Comparison of ENCODE assay signal across 8 mouse cellular contexts in genomic region chr14:32309876-32310275, GRCm38 (mm10). TPM values are rescaled to one million over a fixed set of nuclear protein-coding genes. Genes with fewer than 3 reads are reported as not detected.
DNase-seq lines count a peak whose midpoint lies in the region; ATAC-seq and TF ChIP-seq lines count a peak whose summit lies in the region.

No protein-coding gene starts in this region.

- H3K27me3 ChIP-seq in lung, postnatal 0 days (replicated peaks; ENCODE audit: insufficient read depth, low read length), result no peaks in the 10 kb centered on the region

- H3K36me3 ChIP-seq in lung, postnatal 0 days (ENCODE audit: insufficient read depth, low read length), result no peaks in the 10 kb centered on the region

- no peak overlapping the region for H3K27ac ChIP-seq in gastrocnemius, adult 2 months
- no peak overlapping the region for H3K27ac ChIP-seq in lung, postnatal 0 days (ENCODE audit: low read length)

- no peak for TF ChIP-seq EP300 in lung, postnatal 0 days (IDR thresholded peaks at IDR 0.05)

- ATAC-seq in lung, postnatal 0 days, result no peak

- WGBS in lung, postnatal 0 days, result 43% methylated on average over 7 of the region's 8 CpGs

- DNase-seq in gastrocnemius, adult 2 months, result no peak
- no peak for DNase-seq in gastrocnemius, postnatal 36 days
- peak; percentile 52 for DNase-seq in R1 (ENCODE audit: low read depth, low spot score)
- peak; percentile 84 to 91 for DNase-seq in cerebellum, postnatal 25 days
- peak; percentile 50 to 58 for DNase-seq in heart, postnatal 10 days
- DNase-seq in kidney, postnatal 4 days, result peak; percentile 74 to 76
- peak; percentile 7 for DNase-seq in lung, postnatal 0 days (ENCODE audit: low spot score)
- DNase-seq in right cerebral cortex, postnatal 4 days, result peak; percentile 61

- H3K4me3 ChIP-seq in gastrocnemius, adult 2 months, result no peak overlapping the region
- no peak overlapping the region for H3K4me3 ChIP-seq in lung, postnatal 0 days (ENCODE audit: low read depth, low read length)

- no peaks in the 10 kb centered on the region for H3K9me3 ChIP-seq in lung, postnatal 0 days (ENCODE audit: low read length)

- H3K4me2 ChIP-seq in lung, postnatal 0 days (replicated peaks; ENCODE audit: low read depth, low read length), result no peak overlapping the region

- no peak overlapping the region for H3K9ac ChIP-seq in lung, postnatal 0 days (replicated peaks; ENCODE audit: low read depth)

- H3K4me1 ChIP-seq in lung, postnatal 0 days (ENCODE audit: insufficient read depth, low read depth, low read length), result no peaks in the 10 kb centered on the region

- TF ChIP-seq CTCF in gastrocnemius, adult 2 months (IDR thresholded peaks at IDR 0.05), result peak; percentile 49
- peak; percentile 67 for TF ChIP-seq CTCF in lung, postnatal 0 days (IDR thresholded peaks at IDR 0.05)

- intact Hi-C loops in gastrocnemius, adult 2 months (cut with DNase I), result no loop called here
- intact Hi-C loops in gastrocnemius, postnatal 36 days (cut with DNase I), result no loop called here
- intact Hi-C loops in heart, postnatal 10 days (cut with DNase I), result loop anchor here (5.0 kb wide), 1 partner anchor 162 kb away; no protein-coding TSS in a partner anchor

RNA-seq across cellular contexts. Expression of gene Ogdhl, which starts 11.9 kb away (rescaled TPM):
- total RNA-seq in gastrocnemius, adult 2 months (2021), result under 1 TPM; 0.48 to 0.61 TPM
- under 1 TPM; 0.42 to 0.89 TPM for total RNA-seq in gastrocnemius, postnatal 36 days (2021)
- total RNA-seq in heart, postnatal 10 days (2021), result 10 to 100 TPM; 13.3 to 14.2 TPM
- polyA plus RNA-seq in lung, postnatal 0 days (2015; fragmentation: Nextera tagmentation; extraction: Ambion mirVana), result 1.1 and 1.2 TPM in 2 replicates

Comparison
In these comparisons a context has a peak if more than half of its experiments do, and no peak if none do; other contexts are left out.
1. DNase-seq: peak in R1 (single experiment), cerebellum, postnatal 25 days (2 of 2), heart, postnatal 10 days (2 of 2), kidney, postnatal 4 days (2 of 2), lung, postnatal 0 days (single experiment) and right cerebral cortex, postnatal 4 days (single experiment); none in gastrocnemius, adult 2 months (single experiment) and gastrocnemius, postnatal 36 days (0 of 2).
2. RNA of gene Ogdhl, which starts 11.9 kb away (total RNA-seq): 13.3 to 14.2 TPM in heart, postnatal 10 days; 0.42 to 0.89 TPM in gastrocnemius, postnatal 36 days and 0.48 to 0.61 TPM in gastrocnemius, adult 2 months; every median in the first group is over 4 times any median in the second.